Mouse (Mus musculus) hindbrain, embryonic 10.5 days (tissue): ENCODE data around the gene Cog3. TPM values are rescaled to one million over a fixed set of nuclear protein-coding genes. Genes with fewer than 3 reads are reported as not detected.

ENCODE experiments used
- DNase-seq: peaks from one replicate; pipeline ENCODE4 v3.0.0-alpha.2; 2017; ENCODE audit warnings: low spot score
- H3K27ac ChIP-seq: fragments of 300-500 bp; sonication (generic); 2 replicates; pipeline ENCODE4 v1.5.1; 2016; ENCODE audit warnings: mild to moderate bottlenecking, moderate library complexity
- H3K27me3 ChIP-seq: fragments of 300-500 bp; sonication (generic); 2 replicates; pipeline ENCODE4 v1.6.1; 2016; ENCODE audit warnings: mild to moderate bottlenecking; ENCODE audit not compliant: poor library complexity, insufficient read depth, severe bottlenecking
- H3K36me3 ChIP-seq: fragments of 300-500 bp; sonication (generic); 2 replicates; pipeline ENCODE4 v1.6.1; 2016; ENCODE audit warnings: mild to moderate bottlenecking, moderate library complexity
- H3K4me1 ChIP-seq: fragments of 300-500 bp; sonication (generic); replicated peaks from 2 replicates; pipeline ENCODE4 v1.6.1; 2016; ENCODE audit warnings: mild to moderate bottlenecking
- H3K4me3 ChIP-seq: fragments of 300-500 bp; sonication (generic); 2 replicates; pipeline ENCODE4 v1.5.1; 2016; ENCODE audit warnings: mild to moderate bottlenecking, moderate library complexity
- H3K9me3 ChIP-seq: fragments of 300-500 bp; sonication (generic); 2 replicates; pipeline ENCODE4 v1.6.1; 2016; ENCODE audit warnings: mild to moderate bottlenecking, moderate library complexity
- WGBS: fragments of 180-500 bp; shearing (Covaris S2); methylation state at CpG from one replicate; pipeline ENCODE4 v1.1.7; 2016; 5-methylcytosine and 5-hydroxymethylcytosine counted together
- polyA plus RNA-seq: library from polyadenylated mRNA; unstranded; fragments of >200 nt; fragmentation: Nextera tagmentation; extraction: Ambion mirVana; gene quantifications from 2 replicates; pipeline ENCODE4 v1.2.1, GENCODE M21; 2016

Gene Cog3
- 18.4 TPM in 2 replicates for polyA plus RNA-seq

DNA sequence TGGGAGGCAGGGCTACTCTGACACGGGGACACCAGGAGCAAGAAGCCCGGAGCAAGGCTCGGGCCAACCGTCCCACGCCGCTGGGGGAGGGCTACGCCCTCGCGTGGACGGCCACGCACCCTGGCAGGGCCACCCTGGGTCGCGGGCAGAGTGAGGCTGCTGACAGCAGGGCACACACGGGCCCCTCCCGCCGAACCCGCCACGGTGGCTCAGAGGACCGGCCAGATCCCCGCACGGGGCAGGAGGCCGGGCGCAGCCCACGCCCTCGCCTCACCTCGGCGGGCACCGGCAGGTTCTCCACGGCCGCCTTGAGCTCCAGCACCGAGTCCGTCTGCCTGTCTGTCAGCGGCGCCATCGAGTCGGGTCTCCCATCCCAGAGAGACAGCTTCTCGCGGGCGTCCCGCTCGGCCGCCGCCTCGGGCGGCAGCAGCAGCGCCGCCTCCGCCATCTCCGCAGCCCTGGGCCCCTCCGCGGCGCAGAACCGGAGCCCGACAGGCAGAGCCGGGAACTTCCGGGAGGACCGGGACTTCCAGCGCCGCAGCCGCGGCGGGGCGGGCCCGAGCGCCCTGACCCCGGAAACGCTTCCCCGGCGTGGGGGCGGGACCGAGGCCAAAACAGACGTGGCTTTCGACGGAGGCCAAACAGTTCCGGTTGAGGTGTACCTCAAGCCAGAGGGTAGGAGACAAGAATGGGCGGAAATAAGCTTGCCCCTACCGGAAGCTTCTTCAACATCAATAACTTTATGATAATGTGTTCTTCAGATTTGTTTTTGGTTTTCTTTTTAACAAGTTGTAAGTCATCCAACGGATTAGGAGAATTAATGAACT is at the start of gene Cog3:
TSS of gene Cog3 (minus strand) at position 527 of the 827 bp plus-strand sequence.
- Histone ChIP-seq H3K9me3 (no peaks in the 10 kb centered on the region), H3K27ac (peak within 1 kb of the TSS; percentile 94), H3K27me3 (peaks cover 12% of the 10 kb centered on the region), H3K4me3 (peak within 1 kb of the TSS; percentile 99), H3K4me1 (peaks cover 28% of the 10 kb centered on the region), H3K36me3 (0 out of 2 replicates have a peak, but pooled peaks cover 3% of the 10 kb centered on the region)
- under 1% methylated on average over 78 of the region's 78 CpGs for WGBS
- DNase-seq = peak; percentile 95

DNA sequence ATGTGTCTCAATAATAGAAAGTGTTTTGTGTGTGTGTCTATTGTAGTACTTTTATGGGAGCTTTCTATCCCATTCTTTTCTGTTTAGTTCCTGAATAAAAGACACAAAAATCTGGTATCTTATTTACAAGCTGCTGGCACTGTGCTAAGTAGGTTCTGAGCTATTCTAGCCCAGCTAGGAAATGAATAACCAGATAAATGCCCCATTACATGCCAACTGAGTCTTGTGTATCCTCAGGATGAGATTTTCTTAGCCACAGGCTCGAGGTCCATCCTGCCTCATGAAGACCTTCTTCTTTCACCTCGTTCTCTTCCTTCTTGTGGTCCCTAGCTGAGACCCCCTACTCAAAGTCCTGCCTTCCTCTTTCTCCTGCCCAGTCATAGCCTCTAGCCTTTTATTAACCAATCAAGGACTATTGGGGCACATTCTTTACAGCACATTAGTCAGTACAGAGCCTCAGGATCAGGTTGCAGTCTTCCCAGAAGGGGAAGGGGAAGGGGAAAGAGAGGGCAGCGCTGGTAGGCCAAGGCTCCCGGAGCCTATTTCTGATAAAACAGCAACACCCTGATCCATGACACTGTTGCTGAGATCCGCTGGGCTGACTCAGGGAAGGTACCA is 43.6 kb upstream of the Cog3 start:
- no peak overlapping the region for H3K4me3 ChIP-seq
- no peaks in the 10 kb centered on the region for H3K36me3 ChIP-seq
- H3K27me3 ChIP-seq = no peaks in the 10 kb centered on the region
- H3K4me1 ChIP-seq = peaks cover 4% of the 10 kb centered on the region; the same call in 1 of the 2 replicates
- H3K9me3 ChIP-seq = no peaks in the 10 kb centered on the region
- no peak overlapping the region for H3K27ac ChIP-seq
- WGBS = 51% methylated on average over 5 of the region's 5 CpGs
- no peak for DNase-seq

DNA sequence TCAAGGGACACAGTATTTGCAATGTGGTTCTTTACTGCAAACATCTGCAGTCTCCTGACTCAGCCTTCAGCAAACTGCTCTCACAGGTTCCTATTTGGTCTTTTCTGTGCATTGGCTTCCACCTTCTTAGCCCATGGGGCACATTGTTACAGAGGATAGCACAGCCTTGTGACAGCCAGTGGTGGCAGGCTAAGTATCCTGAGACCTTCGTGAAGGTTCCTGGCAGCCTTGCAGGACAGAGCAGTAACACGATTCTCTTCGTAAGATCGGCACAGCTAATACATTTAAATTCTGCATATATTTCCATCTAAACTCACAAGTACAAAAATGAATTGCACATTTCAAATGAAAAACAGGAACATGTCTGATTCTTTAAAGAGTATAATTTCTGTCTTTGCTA is 41.6 kb upstream of the Cog3 start:
- H3K27me3 ChIP-seq = no peaks in the 10 kb centered on the region
- H3K9me3 ChIP-seq = no peaks in the 10 kb centered on the region
- H3K27ac ChIP-seq = no peak overlapping the region
- H3K36me3 ChIP-seq = no peaks in the 10 kb centered on the region
- no peak overlapping the region for H3K4me3 ChIP-seq
- WGBS = 92% methylated on average over 4 of the region's 4 CpGs
- DNase-seq = no peak
- H3K4me1 ChIP-seq = peaks cover 4% of the 10 kb centered on the region; the same call in 1 of the 2 replicates

DNA sequence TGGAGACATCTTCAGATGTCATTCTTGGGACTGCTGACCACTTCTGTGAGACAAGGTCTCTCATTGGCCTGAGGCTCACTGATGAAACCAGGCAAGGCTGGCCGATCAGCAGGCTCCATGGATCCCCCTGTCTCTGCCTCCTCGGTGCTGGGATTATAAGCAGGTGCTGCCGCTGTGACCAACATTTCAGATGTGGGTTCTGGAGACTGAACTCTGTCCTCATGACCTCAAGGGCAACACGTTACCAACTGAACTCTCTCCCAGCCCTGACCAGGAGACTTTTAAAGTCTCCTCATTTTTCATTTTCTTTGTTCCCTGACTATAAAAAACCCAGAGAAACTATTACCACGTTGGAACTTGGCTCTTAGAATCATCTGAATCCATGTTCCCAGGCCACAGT is 40.4 kb upstream of the Cog3 start:
- Histone ChIP-seq H3K27me3 (no peaks in the 10 kb centered on the region), H3K9me3 (no peaks in the 10 kb centered on the region), H3K36me3 (no peaks in the 10 kb centered on the region), H3K4me1 (peaks cover 4% of the 10 kb centered on the region; the same call in 1 of the 2 replicates), H3K27ac (no peak overlapping the region), H3K4me3 (no peak overlapping the region)
- WGBS = 79% methylated on average over 5 of the region's 5 CpGs
- no peak for DNase-seq

DNA sequence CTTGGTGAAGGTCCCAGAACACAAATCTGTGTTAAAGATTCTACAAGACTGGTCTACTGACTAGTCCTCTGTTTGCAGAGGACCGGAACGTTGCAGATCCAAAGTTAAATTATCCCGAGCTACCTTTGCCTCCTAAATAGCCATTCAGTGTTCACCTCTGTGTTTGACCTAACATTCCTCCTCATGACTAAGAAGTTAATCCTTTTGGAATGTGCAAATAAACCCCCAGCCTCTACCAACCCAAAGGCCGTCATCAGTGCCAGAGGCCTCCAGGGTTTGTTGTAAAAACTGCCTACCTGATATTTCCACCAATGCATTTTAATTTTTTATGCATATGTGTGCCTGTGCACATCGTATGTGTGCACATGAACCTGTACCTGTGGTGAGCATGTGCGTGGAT is 40.0 kb upstream of the Cog3 start:
- WGBS = 87% methylated on average over 6 of the region's 6 CpGs
- no peak overlapping the region for H3K27ac ChIP-seq
- DNase-seq = no peak
- H3K27me3 ChIP-seq = peaks cover 2% of the 10 kb centered on the region; the same call in 1 of the 2 replicates
- H3K9me3 ChIP-seq = no peaks in the 10 kb centered on the region
- no peak overlapping the region for H3K4me3 ChIP-seq
- no peaks in the 10 kb centered on the region for H3K36me3 ChIP-seq
- H3K4me1 ChIP-seq = peaks cover 4% of the 10 kb centered on the region; the same call in 1 of the 2 replicates

DNA sequence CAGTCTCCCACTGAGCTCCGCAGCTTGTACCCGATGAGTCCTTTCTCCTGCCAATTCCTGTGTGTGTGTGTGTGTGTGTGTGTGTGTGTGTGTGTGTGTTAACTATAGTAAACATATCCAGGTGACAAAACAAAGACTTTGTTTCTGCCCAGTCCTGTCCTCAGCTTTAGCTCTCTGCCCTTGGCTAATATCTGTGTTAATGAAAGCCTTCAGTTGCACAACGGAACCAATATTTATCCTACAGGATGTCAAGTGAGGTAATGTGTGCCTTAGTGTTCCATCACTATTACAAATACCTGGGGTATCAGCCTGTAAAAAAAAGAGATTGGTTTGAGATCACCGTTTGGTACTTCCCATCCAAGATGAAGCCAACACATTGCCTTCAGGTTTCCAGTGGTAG is 38.8 kb upstream of the Cog3 start:
- Histone ChIP-seq H3K27me3 (peaks cover 14% of the 10 kb centered on the region), H3K27ac (no peak overlapping the region), H3K4me1 (peaks cover 3% of the 10 kb centered on the region; the same call in 1 of the 2 replicates), H3K9me3 (no peaks in the 10 kb centered on the region), H3K4me3 (no peak overlapping the region), H3K36me3 (no peaks in the 10 kb centered on the region)
- DNase-seq = no peak
- WGBS = 89% methylated on average over 4 of the region's 4 CpGs

DNA sequence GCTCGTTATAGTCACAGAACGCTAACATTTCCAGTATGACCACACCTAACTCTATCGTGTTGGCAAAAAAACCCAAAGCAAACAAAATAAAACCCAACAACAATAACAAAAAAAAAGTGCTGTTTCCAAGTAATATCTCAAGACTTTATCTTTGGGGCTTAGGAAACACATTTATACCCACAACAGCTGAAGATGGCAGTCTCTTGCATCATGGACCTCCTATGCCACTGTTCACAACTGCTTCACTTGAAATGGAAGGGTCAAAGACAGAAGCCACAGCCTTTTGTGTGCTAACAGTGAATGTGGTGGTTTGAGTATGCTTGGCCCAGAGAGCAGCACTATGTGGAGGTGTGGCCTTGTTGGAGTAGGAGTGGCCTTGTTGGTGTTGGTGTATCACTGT is 37.1 kb upstream of the Cog3 start:
- H3K27me3 ChIP-seq = peaks cover 22% of the 10 kb centered on the region
- H3K4me1 ChIP-seq = peaks cover 10% of the 10 kb centered on the region
- no peak overlapping the region for H3K4me3 ChIP-seq
- no peaks in the 10 kb centered on the region for H3K9me3 ChIP-seq
- no peak overlapping the region for H3K27ac ChIP-seq
- no peaks in the 10 kb centered on the region for H3K36me3 ChIP-seq
- no peak for DNase-seq
- WGBS = 85% methylated on average over 3 of the region's 3 CpGs

DNA sequence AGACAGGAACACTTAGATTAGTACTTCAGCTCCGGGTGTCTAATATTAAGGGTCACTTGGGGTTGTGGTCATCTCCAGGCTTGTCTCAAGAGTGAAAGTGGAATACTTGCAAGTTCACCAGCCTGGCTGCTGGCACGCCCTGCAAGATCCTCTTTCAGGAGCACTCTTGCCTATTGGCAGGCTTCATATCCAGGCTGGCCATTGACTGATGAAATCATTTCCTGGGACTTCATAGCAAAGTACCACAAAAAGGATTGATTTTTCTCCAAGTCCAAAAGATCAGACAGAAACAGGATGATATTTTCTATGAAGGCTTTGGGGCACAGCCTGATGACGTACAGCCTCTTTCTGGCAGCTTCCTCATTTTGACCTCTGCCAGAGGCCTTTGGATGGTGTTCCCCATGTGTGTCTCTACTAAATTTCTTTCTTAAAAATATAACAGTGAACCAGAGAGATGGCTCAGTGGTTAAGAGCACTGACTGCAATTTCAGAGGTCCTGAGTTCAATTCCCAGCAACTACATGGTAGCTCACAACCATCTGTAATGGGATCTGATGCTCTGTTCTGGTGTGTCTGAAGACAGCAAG is 36.2 kb upstream of the Cog3 start:
- Histone ChIP-seq H3K27ac (no peak overlapping the region), H3K9me3 (no peaks in the 10 kb centered on the region), H3K4me1 (peaks cover 18% of the 10 kb centered on the region), H3K4me3 (no peak overlapping the region), H3K27me3 (peaks cover 22% of the 10 kb centered on the region), H3K36me3 (no peaks in the 10 kb centered on the region)
- 88% methylated on average over 3 of the region's 3 CpGs for WGBS
- DNase-seq = no peak

DNA sequence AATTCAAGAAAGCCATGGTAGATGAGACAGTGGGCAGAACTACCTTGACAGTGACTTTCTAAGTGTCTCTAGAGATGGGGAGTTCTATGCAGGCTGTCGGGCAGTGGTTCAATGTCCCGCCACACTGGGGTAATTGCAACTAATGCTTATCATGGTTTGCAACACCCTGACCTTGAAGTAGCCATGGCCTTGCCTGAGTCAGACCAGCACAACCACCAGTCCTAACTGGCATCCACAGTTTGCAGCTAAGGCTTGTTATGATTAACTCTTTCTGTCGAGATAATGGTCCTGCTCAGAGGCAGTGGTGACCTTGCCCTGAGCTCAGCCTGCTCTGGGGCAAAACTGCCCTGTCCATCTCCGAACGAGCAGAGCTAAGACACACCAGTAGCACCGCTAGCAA is 35.0 kb upstream of the Cog3 start:
- peaks cover 22% of the 10 kb centered on the region for H3K27me3 ChIP-seq
- H3K36me3 ChIP-seq = no peaks in the 10 kb centered on the region
- H3K4me3 ChIP-seq = no peak overlapping the region
- no peak for DNase-seq
- peaks cover 18% of the 10 kb centered on the region for H3K4me1 ChIP-seq
- H3K27ac ChIP-seq = no peak overlapping the region
- 82% methylated on average over 6 of the region's 6 CpGs for WGBS
- H3K9me3 ChIP-seq = no peaks in the 10 kb centered on the region

DNA sequence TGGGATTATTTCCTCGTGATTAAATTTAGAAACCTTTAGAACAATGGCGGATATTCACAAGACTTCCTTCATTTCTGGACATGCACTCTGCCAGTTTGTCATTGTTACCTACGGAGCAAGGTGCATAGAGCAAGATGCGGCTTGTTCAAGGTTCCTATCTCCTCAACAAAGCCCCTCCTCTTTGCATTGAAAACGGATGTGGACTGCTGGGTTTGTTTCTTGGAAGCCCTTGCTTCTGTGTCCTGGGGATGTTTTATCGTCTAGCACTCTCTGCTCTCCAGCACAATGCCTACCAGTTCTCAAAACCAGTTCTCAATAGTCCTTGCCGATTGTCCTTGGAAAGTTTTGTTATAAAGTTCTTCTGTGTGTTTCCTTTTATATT is 33.5 kb upstream of the Cog3 start:
- WGBS = 32% methylated on average over 7 of the region's 7 CpGs
- Histone ChIP-seq H3K4me3 (peak overlapping the region; percentile 66; the same call in 1 of the 2 replicates), H3K27me3 (peaks cover 22% of the 10 kb centered on the region), H3K9me3 (no peaks in the 10 kb centered on the region), H3K4me1 (peaks cover 18% of the 10 kb centered on the region), H3K36me3 (no peaks in the 10 kb centered on the region), H3K27ac (no peak overlapping the region)
- no peak for DNase-seq

DNA sequence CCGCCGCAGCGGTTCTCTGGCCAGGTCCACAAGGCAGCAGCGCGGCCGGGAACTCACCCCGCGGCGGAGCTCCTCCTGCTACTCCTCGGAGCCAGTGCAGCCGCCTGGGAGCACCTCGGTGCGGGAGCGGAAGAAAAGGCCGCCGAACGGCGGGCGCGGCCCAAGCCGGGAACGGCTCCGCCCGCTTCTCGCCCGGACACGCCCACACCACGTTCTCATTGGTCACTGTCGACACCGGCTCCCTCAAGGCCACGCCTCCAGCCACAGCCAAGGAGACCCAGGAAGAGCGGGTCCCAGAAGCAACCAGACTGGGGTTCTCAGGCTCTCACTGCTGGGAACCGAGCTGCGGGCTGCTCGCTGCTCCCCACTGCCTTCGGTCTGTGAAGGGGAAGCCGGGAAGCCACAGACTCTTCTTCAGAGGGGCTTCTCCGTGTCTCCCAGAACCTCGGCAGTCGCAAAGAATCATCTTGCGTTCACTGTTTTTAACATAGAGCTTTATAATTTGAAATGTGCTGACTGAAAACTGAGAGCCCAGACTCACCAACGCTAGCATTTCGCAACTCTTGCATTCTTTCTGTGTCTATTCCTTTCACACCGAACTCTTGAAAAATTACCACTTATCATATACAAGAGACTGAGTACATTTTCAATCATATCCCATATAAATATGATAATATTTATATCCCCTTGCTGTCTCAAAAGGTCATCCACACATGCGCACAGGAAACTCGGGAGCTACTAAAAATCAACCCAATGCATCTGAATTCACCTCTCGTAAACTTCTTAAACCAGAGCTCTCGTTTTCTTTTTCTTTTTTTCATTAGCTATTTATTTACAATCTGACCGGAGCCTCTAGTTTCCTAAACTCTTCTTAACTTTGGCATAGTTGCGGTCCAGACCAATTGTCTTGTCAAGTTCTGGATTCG is 32.8 kb upstream of the Cog3 start, which contains the start of gene Slc25a30:
TSS of gene Slc25a30 (minus strand) at position 170 of the 926 bp plus-strand sequence.
- no peaks in the 10 kb centered on the region for H3K9me3 ChIP-seq
- peak within 1 kb of the TSS; percentile 66 for H3K4me3 ChIP-seq
- DNase-seq = peak; percentile 95
- 7% methylated on average over 51 of the region's 51 CpGs for WGBS
- peaks cover 22% of the 10 kb centered on the region for H3K27me3 ChIP-seq
- peak within 1 kb of the TSS; percentile 87 for H3K27ac ChIP-seq
- H3K4me1 ChIP-seq = peaks cover 18% of the 10 kb centered on the region
- H3K36me3 ChIP-seq = peaks cover under 1% of the 10 kb centered on the region

DNA sequence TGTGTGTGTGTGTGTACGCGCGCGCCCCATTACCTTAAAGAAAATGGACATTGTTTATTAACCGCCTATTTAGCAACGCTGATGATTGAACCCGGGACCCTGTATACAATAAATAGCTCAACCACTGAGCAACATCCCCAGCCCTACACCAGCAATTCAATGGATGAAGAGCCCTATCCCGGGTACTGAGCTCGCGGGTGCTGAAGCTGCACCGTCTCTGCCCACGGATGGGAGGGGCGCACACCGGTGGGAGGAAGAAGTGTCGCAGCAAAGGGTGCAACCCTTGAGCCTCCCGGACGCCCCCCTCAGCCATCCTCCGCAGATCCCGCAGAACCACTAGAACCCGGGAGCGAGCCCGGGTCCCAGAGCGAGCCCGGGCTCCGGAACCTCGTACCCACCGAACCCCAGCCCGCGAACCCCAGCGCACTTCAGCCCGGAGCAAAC is 32.1 kb upstream of the Cog3 start:
- DNase-seq = no peak
- 1% methylated on average over 31 of the region's 31 CpGs for WGBS
- H3K9me3 ChIP-seq = no peaks in the 10 kb centered on the region

More for the DNA sequence above, 32.1 kb upstream of the Cog3 start:
- Histone ChIP-seq H3K36me3 (peaks cover 7% of the 10 kb centered on the region), H3K4me3 (peak overlapping the region; percentile 66), H3K4me1 (peaks cover 18% of the 10 kb centered on the region), H3K27ac (peak overlapping the region; percentile 87), H3K27me3 (peaks cover 22% of the 10 kb centered on the region)
